Mouse (Mus musculus) layer of hippocampus, adult 6 months (tissue): ENCODE measurements around the gene Dppa1. TPM values are rescaled to one million over a fixed set of nuclear protein-coding genes. Genes with fewer than 3 reads are reported as not detected.

Experiments
- long read RNA-seq, 2 experiments: library from polyadenylated mRNA; unstranded; transcript quantifications; one replicate each; pipeline ENCODE4 v2.0.0; 2019 to 2020
- polyA plus RNA-seq: library from polyadenylated mRNA; unstranded; fragments of <200 nt; fragmentation: Nextera tagmentation; gene quantifications from 2 replicates; pipeline ENCODE4 v1.2.3, GENCODE M21; 2021

Gene Dppa1
- polyA plus RNA-seq: not detected in 2 replicates
- long read RNA-seq, experiment 1: 0 reads
- long read RNA-seq, experiment 2: 0 reads

GRCm38 (mm10) chr11:46629211-46629795 lies at the start of gene Dppa1:
Gene Dppa1 (minus strand): TSS chr11:46629261.

GRCm38 (mm10) chr11:46571327-46571726 lies 57.7 kb downstream of the Dppa1 start, which contains the start of gene BC053393:
Gene BC053393 (plus strand): TSS chr11:46571536.

Other genes starting within 250 kb of the Dppa1 start
- 0.10 and 0.21 TPM in 2 replicates for gene Itk, start 239.7 kb downstream of the Dppa1 start, polyA plus RNA-seq
- not detected in 2 replicates for gene Fam71b, start 232.7 kb downstream of the Dppa1 start, polyA plus RNA-seq
- gene Med7, start 192.3 kb downstream of the Dppa1 start, polyA plus RNA-seq: 36.1 and 39.2 TPM in 2 replicates
- 1.4 TPM in 2 replicates for gene Havcr2, start 174.3 kb downstream of the Dppa1 start, polyA plus RNA-seq
- gene Gm12169, start 105.0 kb downstream of the Dppa1 start, polyA plus RNA-seq: not detected in 2 replicates
- gene BC053393, start 57.7 kb downstream of the Dppa1 start, polyA plus RNA-seq: 0.06 TPM in 1 of 2 replicates, not detected in the other
- gene Timd2, start 77.8 kb upstream of the Dppa1 start, polyA plus RNA-seq: not detected in 2 replicates
- not detected in 2 replicates for gene Havcr1, start 105.8 kb upstream of the Dppa1 start, polyA plus RNA-seq
- not detected in 2 replicates for gene Timd4, start 181.5 kb upstream of the Dppa1 start, polyA plus RNA-seq